Mouse (Mus musculus): Measurements from ENCODE around the gene Nav1. TPM values are rescaled to one million over a fixed set of nuclear protein-coding genes. Genes with fewer than 3 reads are reported as not detected.

The Nav1 gene
- polyA plus RNA-seq, 1 experiment from 2014 or later, result 59.4 TPM

DNA sequence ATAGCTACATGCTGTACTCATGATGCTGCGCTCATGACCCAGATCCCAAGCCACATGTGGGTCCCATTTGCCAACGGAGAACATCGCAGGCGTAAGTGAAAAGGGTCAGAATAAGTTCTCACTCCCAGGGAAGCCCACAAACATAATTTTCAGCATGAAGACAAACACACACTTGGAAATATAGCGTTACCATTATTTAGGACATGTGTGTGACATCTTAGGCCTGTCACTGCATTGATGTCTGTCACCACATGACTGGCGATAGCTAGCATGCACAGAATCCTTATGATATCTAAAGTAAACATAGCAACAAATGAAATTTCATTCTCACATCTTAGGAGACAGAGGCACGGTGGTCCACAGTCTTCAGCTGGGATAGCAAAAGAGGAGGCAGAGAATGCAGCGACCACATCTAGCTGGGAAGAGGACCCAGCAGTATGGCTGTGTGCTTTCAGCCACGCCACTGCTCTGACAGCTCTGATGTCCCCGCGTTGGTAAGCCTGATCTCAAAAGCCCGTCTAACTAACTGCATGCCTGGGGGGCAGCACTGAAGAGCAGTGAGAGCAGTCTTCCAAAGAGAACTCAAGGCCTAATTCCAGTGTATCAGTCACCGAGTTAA is 86.4 kb downstream of the Nav1 start:
- ATAC-seq (replicated peaks), result no peak
- Histone ChIP-seq H3K9ac (no peak overlapping the region), H3K9me3 (no peaks in the 10 kb centered on the region), H3K4me3 (no peak overlapping the region), H3K4me2 (no peak overlapping the region), H3K36me3 (replicated peaks) (no peaks in the 10 kb centered on the region), H3K27ac (no peak overlapping the region), H3K4me1 (peaks cover 25% of the 10 kb centered on the region), H3K27me3 (replicated peaks) (no peaks in the 10 kb centered on the region)
- 82% methylated on average over 13 of the region's 13 CpGs for WGBS

DNA sequence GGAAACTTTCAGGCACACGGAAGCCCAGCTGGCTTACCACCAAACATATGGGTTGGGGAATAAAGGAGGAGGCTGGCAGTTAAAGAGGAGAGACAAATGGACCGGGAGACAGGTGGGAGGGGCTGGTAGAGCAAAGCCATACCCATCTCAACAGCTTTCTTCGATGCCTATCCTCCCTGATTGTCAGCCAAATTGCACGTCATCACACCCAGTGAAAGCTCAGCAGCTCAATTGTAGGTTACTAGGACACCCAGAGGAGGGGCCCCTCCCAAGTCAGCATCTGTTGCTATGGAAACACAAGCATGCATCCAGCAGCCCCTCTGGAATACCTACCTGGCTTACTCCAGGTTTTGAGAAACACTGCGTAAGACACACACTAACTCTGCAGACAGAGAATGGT is 88.4 kb downstream of the Nav1 start:
- H3K9me3 ChIP-seq, result no peaks in the 10 kb centered on the region
- 22% methylated on average over 5 of the region's 5 CpGs for WGBS
- no peaks in the 10 kb centered on the region for H3K27me3 ChIP-seq (replicated peaks)
- ATAC-seq (replicated peaks), result peak; percentile 82
- H3K36me3 ChIP-seq (replicated peaks), result no peaks in the 10 kb centered on the region
- H3K4me2 ChIP-seq, result no peak overlapping the region
- no peak overlapping the region for H3K9ac ChIP-seq
- H3K4me1 ChIP-seq, result peaks cover 29% of the 10 kb centered on the region
- H3K27ac ChIP-seq, result peak overlapping the region; percentile 27
- no peak overlapping the region for H3K4me3 ChIP-seq

DNA sequence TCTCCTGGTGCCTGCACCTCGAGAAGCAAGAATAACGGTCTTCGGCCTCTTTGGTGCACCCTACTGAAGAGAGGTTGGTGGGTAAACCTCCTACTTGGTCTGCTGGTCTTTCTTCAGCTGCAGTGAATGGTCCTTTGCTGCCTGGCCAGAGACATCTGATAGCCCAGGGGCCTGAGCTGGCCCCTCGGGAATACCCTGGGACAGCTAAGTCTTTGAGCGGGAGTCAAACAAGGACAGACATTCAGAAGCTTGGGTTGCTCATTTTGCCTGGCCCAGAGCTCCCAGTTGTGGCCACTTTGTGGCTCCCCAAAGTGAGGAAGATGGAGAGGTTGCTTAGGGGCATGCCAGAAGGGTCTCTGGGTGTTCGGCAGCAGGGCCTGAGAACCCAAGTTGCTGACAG is 89.6 kb downstream of the Nav1 start:
- 87% methylated on average over 6 of the region's 6 CpGs for WGBS
- Histone ChIP-seq H3K27me3 (replicated peaks) (no peaks in the 10 kb centered on the region), H3K36me3 (replicated peaks) (no peaks in the 10 kb centered on the region), H3K9me3 (no peaks in the 10 kb centered on the region), H3K9ac (no peak overlapping the region), H3K4me3 (no peak overlapping the region), H3K4me2 (no peak overlapping the region), H3K27ac (no peak overlapping the region), H3K4me1 (peaks cover 38% of the 10 kb centered on the region)
- ATAC-seq (replicated peaks), result no peak

DNA sequence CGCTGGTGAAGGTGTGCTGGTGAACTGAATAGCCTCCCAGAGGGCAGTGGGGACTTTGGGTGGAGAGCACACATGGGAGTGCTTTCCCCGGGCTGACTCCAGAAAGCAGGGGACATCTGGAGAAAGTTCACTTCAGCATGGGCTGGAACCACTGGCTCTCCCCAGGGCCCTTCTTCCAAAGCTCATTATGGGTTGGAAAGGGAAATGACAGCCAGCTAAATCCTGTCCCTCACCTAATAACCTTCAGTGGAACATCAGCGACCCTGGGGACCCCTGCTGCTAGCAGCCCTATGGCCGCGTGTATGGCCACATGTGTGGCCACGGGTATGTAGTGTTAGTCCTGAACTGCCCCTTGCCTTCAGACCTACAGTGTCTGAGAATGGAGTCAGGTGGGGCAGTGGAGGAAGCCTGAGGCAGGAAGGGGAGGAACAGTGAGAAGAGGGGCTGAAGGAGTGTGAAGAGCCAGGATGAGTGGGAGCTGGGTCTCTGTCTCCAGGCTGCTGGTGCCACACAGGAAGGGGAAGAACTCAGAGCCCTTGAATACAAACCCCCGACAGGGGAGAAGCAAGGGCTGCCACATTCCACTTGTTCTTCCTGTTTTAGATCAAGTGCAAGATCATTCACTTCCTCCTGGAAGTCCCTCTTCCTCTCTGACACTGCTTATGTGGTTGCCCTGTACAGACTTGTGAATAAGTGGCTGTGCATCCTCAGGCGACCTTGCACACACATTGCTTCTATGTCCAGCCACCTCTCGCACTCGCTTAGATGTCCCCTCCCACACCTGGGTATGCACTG is 90.4 kb downstream of the Nav1 start:
- H3K9me3 ChIP-seq, result no peaks in the 10 kb centered on the region
- H3K27me3 ChIP-seq (replicated peaks), result no peaks in the 10 kb centered on the region
- no peak overlapping the region for H3K27ac ChIP-seq
- H3K4me3 ChIP-seq, result no peak overlapping the region
- H3K4me2 ChIP-seq, result no peak overlapping the region
- H3K9ac ChIP-seq, result no peak overlapping the region
- no peak for ATAC-seq (replicated peaks)
- WGBS, result 82% methylated on average over 10 of the region's 10 CpGs
- peaks cover 46% of the 10 kb centered on the region for H3K4me1 ChIP-seq
- H3K36me3 ChIP-seq (replicated peaks), result no peaks in the 10 kb centered on the region

DNA sequence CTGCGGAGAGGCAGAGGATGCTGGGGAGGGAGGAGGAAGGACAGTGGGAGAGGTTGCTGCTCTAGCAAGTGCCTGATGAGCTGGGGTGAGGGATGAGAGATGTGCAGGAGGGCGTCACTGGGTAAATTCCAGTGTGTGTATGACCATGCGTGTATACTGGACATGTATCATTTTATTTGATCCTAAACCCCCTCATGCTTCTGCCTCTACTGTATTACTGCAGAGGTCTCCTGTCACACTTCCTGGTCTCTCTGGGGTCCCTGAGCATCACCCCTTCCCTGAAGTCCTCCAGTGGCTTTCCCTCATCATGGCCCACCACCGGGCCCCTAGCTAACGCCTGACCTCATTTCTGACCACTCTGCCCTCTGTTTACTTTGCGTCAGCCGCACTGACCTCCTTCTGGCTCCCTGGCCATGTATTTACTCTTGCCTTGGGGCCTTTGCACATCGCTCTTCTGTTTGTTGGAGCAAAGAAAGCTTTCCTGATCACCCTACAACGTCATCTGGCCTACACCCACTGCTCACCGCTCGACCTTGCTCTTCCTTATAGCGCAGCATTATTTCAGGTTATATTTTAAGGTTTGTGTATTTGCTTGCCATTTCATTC is 91.4 kb downstream of the Nav1 start:
- no peak for ATAC-seq (replicated peaks)
- Histone ChIP-seq H3K9me3 (no peaks in the 10 kb centered on the region), H3K4me3 (no peak overlapping the region), H3K4me2 (no peak overlapping the region), H3K36me3 (replicated peaks) (no peaks in the 10 kb centered on the region), H3K27ac (no peak overlapping the region), H3K4me1 (peaks cover 56% of the 10 kb centered on the region), H3K27me3 (replicated peaks) (no peaks in the 10 kb centered on the region), H3K9ac (no peak overlapping the region)
- 76% methylated on average over 12 of the region's 12 CpGs for WGBS

DNA sequence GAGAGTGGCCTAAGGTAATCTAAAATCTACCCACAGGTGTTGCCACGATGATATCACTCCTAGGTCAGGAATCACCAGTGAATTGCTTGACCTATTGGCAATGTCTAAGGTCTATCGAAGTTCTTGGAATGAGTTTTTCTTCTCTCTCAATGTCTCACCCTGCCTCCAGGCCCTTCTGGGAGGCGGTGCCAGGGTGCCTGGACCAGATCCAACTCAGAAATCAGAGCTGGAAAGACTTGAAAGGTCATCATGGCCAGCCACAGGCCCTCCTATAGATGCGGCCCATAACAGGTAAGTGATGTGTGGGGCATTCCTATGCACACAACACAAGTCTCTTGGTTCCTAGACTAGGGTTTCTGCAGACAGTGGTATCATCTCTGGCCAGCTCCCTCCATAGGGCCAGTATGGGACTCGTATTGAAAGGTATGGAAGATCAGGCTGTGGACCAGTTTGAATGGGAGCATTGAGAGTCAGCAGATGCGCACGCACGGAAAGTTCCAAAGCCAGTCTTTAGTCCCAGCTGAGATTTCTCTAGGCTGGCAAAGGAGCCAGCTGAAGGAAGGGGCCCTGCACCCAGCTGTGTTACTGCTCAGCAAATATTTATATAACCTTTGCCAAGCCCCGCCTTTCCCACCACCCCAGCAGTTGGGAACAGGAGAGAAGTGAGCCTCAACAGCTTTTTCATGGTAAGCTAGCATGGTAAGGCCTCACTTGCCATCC is 92.0 kb downstream of the Nav1 start:
- no peak overlapping the region for H3K4me3 ChIP-seq
- H3K4me1 ChIP-seq, result peaks cover 57% of the 10 kb centered on the region
- no peaks in the 10 kb centered on the region for H3K9me3 ChIP-seq
- H3K27me3 ChIP-seq (replicated peaks), result no peaks in the 10 kb centered on the region
- ATAC-seq (replicated peaks), result no peak
- H3K27ac ChIP-seq, result no peak overlapping the region
- H3K36me3 ChIP-seq (replicated peaks), result no peaks in the 10 kb centered on the region
- 84% methylated on average over 9 of the region's 9 CpGs for WGBS
- no peak overlapping the region for H3K4me2 ChIP-seq
- H3K9ac ChIP-seq, result no peak overlapping the region

DNA sequence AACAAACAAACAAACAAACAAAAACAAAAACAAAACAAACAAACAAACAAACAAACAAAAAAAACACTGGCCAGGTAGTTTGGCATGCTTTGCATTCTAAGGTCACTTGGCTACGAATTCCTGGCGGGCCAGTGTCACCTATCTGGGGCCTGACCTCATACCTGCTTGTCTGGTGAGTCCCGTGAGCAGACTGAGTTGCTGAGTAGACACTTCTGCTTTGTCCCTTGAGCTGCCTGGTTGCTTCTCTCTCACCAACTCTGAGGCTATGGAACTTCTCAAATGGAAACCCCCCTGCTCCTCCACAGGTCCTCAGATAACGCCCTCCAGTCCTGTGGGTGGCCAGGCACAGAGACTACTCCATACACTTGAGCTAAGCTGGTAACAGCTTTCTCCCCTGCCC is 93.0 kb downstream of the Nav1 start:
- H3K36me3 ChIP-seq (replicated peaks), result no peaks in the 10 kb centered on the region
- no peaks in the 10 kb centered on the region for H3K9me3 ChIP-seq
- no peak for ATAC-seq (replicated peaks)
- H3K27ac ChIP-seq, result no peak overlapping the region
- H3K4me3 ChIP-seq, result no peak overlapping the region
- WGBS, result 75% methylated on average over 4 of the region's 4 CpGs
- H3K9ac ChIP-seq, result no peak overlapping the region
- H3K4me2 ChIP-seq, result no peak overlapping the region
- H3K27me3 ChIP-seq (replicated peaks), result no peaks in the 10 kb centered on the region
- peaks cover 59% of the 10 kb centered on the region for H3K4me1 ChIP-seq

DNA sequence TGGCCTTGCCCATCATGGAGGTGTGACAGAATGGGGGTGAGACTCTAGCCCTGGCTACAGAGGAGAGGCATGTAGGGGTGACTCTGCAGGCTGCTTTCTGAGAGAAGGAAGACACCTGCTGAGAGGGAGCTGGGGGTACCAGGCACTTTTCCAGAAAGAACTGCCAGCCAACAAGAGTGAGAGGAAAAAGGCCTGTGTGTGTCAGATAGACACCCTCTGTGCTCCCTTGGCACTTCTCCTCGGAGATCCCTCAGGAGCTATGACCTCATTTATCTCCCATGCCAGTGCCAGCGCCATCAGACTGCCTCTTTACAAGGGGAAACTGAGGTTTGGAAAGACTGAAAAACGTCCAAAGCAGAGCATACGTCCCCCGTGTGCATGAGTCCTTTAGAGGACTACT is 93.6 kb downstream of the Nav1 start:
- Histone ChIP-seq H3K9me3 (no peaks in the 10 kb centered on the region), H3K4me3 (no peak overlapping the region), H3K9ac (no peak overlapping the region), H3K27ac (no peak overlapping the region), H3K4me2 (no peak overlapping the region), H3K4me1 (peaks cover 59% of the 10 kb centered on the region), H3K36me3 (replicated peaks) (no peaks in the 10 kb centered on the region), H3K27me3 (replicated peaks) (no peaks in the 10 kb centered on the region)
- no peak for ATAC-seq (replicated peaks)
- WGBS, result 64% methylated on average over 5 of the region's 5 CpGs

DNA sequence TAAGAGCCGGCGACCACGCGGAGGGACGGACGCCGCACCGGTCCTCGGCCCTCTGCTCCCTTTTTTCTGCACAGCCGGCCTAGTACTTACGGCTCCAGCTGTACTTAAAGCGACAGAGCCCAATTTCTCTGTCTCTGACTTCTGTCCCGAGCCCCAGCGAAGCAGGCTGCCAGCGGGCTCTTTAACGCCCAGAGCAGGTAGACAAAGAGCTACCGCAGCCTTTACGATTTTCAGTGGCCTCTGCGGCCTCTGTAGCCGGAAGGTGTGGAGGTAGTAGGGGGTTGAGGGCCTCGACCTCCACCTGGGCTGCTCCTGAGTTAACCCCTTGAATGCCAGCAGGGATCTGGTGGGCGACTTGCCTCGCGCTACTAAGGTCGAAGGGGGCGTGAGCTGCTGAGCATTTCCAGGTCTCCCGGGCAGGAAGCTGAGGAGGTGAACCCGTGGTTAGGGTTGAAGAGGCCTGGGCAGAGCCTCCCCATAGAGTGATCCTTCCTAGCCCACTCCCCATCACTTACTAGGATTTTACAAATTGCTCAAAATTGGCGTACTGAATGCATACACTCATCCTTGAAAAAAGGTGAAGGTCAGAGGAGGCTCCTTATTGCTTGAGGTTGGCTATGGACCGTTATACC is 96.6 kb downstream of the Nav1 start:
- H3K9me3 ChIP-seq, result no peaks in the 10 kb centered on the region
- H3K36me3 ChIP-seq (replicated peaks), result no peaks in the 10 kb centered on the region
- H3K4me2 ChIP-seq, result peak overlapping the region; percentile 62
- H3K9ac ChIP-seq, result peak overlapping the region; percentile 53
- H3K27ac ChIP-seq, result peak overlapping the region; percentile 86
- under 1% methylated on average over 30 of the region's 30 CpGs for WGBS
- H3K27me3 ChIP-seq (replicated peaks), result no peaks in the 10 kb centered on the region
- peaks cover 59% of the 10 kb centered on the region for H3K4me1 ChIP-seq
- H3K4me3 ChIP-seq, result peak overlapping the region; percentile 48
- ATAC-seq (replicated peaks), result peak; percentile 88

DNA sequence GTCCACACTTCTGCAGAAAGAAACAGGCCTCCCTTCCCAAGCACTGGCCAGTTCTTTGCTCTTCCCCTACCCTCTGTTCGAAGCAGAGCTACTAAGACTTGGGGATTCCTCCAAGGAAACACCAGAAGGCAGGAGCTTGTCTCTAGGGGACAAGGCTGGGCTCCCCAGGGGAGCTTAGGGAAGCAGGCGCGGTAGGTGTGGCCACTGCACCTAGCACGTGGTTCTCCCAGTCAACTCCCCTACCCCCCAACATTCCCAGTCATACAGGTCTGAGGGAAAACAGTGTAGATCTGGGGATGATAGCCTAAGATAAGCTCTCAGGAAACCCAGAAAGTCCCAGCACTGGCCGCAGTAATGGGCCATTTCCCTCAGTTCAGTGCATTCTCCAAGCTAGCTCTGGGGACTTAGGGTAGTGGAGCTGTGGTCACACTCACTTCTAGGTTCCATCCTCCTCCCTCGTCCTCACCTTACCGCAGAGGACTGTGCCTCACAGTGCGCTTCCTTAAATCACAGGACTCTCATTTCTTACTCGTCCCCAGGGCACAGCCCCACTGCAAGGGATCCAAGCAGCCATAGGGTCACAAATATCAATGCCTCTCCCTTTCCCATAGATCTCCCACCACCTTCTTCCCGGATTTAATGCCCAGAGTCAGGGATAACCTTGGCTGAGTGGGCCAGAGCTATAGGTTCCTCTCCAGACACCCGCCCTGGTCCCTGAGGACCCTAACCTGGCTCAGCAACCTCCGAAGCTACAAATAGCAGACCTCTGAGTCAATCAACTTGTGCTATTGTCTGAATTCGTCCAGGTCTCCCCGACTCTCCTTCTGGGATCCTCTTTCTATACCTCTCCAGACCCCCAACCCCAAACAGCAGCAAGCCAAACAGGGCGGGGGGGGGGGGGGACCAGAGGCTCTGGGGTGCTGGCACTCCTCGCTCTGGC is 97.7 kb downstream of the Nav1 start:
- H3K27ac ChIP-seq, result peak overlapping the region; percentile 86
- no peaks in the 10 kb centered on the region for H3K36me3 ChIP-seq (replicated peaks)
- H3K9me3 ChIP-seq, result no peaks in the 10 kb centered on the region
- peaks cover 58% of the 10 kb centered on the region for H3K4me1 ChIP-seq
- 10% methylated on average over 16 of the region's 16 CpGs for WGBS
- no peaks in the 10 kb centered on the region for H3K27me3 ChIP-seq (replicated peaks)
- ATAC-seq (replicated peaks), result peak; percentile 22
- peak overlapping the region; percentile 62 for H3K4me2 ChIP-seq
- peak overlapping the region; percentile 48 for H3K4me3 ChIP-seq
- peak overlapping the region; percentile 53 for H3K9ac ChIP-seq

DNA sequence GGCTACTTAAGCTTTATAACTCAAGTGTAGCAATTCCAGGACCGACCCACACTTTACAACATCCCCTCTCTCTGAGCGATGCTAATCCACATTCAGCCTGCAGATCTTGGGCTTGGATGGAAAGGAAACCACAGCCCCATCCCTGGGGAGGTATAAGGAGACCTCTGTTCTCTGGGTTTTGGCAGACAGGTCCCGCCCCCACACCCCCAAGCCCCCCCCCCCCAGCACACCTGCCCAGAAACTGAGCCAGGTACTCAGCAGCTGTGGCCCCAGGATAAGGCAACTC is 98.8 kb downstream of the Nav1 start:
- no peaks in the 10 kb centered on the region for H3K36me3 ChIP-seq (replicated peaks)
- H3K4me1 ChIP-seq, result peaks cover 53% of the 10 kb centered on the region
- WGBS, result 10% methylated on average over 3 of the region's 3 CpGs
- H3K9ac ChIP-seq, result no peak overlapping the region
- ATAC-seq (replicated peaks), result no peak
- no peaks in the 10 kb centered on the region for H3K9me3 ChIP-seq
- no peak overlapping the region for H3K27ac ChIP-seq
- peak overlapping the region; percentile 62 for H3K4me2 ChIP-seq
- no peaks in the 10 kb centered on the region for H3K27me3 ChIP-seq (replicated peaks)
- H3K4me3 ChIP-seq, result no peak overlapping the region

Measured in midbrain, embryonic 15.5 days (tissue).